Mouse (Mus musculus) left cerebral cortex, adult 9 months (tissue): ENCODE measurements around the gene Prom1.
"Not testable (repeated sequence)": the region's sequence is repeated elsewhere in the genome, so short reads cannot be mapped to it uniquely, and the experiment has no call there.

Experiments used
- DNase-seq, 2 experiments: peaks; one replicate each; pipeline ENCODE4 v3.0.0; 2022; ENCODE audit warnings: low spot score in 2 of 2

Gene Prom1

DNA sequence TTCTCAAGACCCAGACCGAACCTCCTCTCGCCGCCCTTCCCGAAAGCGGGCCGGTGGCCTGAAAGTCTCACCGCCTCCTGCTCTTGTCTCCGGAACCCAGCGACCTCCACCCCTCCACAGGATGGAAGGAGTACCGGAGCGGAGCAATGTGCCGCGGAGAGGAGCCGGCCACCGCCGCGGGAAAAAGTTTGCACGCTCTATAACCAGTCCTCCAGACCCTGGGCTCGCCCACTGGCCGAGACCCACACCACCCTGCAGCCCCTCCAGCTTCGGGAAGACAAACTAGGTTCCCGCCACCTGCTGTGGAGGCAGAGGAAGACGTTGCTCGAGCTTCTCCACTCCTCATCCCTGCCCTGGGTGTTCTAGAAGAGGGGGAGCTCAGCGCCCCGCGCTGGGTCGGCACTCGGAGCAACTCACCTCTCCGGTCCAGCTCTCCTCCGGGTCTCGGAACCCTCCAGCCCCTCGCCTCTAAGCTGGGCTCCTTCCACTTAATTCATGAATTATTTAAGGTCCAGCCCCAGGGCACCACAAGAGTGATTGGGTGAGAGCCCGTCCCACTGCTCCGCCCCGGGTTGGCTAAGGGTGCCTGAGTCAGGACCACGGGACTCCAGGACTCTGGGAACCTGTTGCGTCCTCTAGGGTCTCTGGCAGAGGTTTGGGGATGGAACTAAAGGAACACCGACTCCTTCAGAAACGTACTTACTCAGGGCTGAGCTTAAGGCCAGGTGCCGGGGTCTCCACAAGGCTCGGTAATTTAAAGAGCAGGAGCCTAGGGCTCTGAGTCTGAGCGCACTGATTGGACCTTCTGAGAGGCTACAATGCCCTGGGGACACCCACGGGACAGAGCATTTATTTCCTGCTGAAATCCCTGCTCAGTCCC is at the start of gene Prom1:
TSS of gene Prom1 (minus strand) at position 802 of the 880 bp plus-strand sequence.
- no peak for DNase-seq

DNA sequence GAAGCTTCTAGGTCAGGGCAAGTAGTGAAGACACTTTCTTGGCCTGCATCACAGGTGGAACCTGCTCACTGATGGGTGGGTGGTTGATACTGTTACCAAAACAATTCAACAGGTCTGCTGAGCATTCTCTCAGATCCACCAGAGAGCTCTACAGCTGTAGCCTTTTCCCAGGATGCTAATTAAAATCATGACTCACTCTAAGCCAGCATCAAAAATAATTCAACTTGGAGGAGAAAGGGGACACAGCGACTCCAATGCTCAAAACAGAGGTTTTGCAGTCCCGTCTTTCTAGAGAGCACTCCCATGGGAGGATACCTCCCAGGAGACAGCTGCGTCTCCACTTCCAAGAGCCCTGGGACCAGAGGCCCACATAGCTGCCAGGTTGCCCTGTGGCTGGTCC is 45.9 kb upstream of the Prom1 start:
- DNase-seq, result no peak

DNA sequence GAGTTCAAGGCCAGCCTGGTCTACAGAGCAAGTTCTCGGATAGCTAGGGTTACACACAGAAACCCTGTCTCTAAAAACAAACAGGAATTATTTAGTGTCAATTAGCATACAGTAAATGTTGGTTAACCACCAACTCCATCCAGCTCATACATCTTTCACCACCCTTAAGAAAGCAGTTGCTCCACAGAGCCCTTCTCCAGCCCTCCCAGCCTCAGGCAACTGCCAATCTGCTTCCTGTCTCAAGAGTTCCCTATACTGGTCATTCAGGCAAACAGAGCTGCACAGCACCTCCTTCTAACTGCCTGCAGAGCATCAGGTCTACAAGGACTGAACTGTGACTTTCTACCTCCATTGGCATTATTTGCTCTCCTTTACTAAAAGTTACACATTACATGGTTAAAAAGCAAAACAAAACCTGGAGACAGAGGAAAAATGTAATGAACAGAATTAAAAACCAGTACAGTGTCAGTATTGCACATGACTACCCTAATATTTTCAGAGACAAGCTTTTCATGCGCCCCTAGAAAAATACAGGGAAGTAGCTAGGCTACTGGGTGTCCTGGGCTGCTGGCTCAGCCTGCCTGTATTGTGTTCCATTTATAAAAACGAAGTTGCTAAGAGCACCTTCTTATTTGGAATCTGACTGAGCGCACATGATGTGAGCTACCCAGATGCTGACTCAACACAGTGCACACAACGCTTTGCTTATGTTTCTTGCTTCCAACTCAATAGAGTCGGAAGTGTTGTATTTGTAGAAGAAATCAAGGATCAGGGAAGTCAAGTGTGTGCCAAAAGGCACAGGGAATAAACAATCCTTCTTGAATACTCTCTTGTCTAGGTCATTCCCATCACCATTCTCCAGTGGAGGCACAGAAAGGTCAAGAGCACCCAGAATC is 44.9 kb upstream of the Prom1 start:
- DNase-seq, result no peak

DNA sequence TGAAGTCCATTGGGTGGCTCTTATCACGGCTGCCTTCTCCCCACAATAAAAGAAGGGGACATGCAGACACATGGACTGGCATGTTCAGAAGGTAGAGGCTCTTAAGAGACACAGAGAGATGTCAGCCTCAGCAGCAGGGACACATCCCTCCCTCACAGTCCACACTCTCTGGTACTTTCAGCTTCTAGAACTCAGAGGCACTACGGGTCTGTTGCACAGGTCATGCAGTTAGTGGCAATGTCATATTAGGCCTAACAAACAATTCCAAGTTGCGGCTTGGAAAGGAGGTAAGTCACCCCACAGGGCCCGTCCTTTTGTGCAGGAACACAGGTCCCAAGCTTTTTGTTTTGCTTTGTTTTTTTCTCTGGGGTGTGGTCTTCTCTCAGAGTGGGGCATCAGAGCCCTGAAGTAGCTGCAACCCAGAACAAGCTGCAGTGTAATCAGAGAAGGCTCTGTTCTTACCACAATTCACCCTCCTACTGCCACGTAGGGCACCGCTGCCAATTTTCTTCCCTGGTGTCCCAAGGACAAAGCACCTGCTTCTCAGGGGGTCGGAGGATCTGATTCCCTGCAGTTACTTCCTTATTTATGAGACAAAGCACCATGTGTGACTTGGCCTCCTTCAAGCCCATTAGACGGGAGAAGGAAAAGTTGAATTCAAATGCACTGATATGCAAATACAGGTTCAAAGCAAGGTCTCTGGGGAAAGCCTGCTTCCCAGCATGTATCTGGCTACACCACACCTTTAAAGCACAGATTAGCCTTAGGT is 41.8 kb upstream of the Prom1 start:
- no peak for DNase-seq

DNA sequence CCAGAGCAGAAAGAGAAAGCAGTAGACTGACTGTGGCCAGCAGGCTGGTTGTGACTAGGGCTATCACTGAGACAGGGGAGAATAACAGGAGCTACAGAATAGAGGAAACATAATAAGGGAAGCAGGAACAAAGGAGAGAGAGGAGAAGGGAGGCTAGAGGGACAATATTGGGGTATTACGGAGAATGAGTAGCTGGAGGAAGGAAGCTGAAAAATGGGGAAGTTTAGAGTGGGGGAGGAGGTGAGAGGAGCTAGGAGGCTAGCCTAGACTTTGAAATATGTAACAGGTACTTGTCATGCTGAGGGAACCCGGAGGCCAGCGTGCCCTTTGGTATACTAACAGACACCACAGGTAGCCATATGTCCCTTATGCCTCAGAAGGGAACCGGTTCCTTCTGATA is 25.7 kb upstream of the Prom1 start:
- no peak for DNase-seq

DNA sequence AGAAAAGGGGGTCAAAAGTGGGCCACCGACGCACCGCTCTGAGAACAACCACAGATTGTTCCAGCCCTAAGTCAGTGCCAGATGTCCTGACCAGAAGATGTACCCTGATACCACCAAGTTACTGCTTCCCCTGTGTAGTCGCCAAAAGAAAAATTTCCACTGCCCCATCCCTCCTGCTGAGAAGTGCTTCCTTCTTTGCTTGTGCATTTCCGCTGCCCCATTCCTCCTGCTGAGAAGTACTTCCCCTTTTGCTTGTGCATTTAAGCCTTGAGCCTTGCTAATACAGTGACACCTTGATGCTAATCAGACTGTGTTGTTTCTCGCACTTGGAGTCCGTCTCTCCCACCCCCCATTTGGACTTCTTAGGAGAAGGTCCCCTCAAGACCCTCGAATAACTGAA is 24.7 kb upstream of the Prom1 start:
- DNase-seq, result not testable (repeated sequence)

DNA sequence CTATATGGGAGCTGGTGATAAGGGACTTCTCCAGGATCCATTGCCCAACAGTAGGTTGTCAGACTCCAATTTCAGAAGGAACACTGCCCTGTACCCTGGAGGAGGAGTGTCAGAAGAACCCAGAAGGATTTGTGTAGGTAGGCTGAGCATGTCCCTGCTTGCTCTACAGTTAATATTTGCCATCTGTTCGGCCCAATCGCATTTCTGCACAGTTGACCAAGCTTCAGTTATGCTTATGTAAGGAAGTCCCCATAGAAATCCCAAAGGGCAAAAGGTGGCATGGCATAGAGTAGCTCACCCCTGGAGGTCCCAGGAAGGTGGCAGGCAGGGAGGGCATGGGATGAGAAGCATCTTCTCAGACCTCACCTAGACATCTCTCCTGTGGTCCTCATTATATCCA is 19.6 kb upstream of the Prom1 start:
- no peak for DNase-seq

DNA sequence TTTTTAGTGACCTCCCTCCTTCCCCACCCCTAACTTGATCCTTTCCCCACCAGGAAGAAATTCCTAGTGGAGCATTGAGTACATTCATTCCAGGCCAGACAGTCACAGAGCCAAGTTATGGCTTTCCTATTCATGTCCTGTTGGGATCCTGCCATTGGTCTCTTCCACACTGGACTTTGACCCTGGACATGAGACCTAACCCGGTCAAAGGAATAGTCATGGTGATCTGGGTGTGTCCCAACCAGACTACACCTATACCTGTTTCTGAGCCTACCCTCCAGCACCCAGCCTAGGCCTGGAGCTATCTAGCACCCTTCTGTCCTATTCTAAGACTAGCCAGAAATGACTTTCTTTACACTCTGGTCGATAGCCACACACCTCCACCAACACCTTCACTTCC is 11.3 kb upstream of the Prom1 start:
- DNase-seq, result no peak

DNA sequence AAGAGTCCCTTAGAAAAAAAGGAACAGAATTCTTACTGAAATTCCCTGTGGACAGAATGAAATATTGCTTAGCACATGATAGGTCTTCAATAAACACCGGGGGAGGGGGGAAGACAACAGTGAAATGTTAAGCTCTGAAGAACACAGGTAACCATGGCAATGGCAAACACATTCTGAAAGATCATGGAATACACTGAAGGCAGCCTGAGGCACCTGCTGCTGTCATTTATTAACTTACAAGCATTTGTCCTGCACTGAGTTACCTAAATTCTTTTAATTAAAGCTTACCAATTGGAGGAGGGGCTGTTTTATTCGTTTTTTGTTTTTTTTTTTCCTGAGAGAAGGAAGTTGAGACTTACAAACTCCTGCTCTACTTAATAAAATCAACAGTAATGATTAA is 7.3 kb upstream of the Prom1 start:
- no peak for DNase-seq

DNA sequence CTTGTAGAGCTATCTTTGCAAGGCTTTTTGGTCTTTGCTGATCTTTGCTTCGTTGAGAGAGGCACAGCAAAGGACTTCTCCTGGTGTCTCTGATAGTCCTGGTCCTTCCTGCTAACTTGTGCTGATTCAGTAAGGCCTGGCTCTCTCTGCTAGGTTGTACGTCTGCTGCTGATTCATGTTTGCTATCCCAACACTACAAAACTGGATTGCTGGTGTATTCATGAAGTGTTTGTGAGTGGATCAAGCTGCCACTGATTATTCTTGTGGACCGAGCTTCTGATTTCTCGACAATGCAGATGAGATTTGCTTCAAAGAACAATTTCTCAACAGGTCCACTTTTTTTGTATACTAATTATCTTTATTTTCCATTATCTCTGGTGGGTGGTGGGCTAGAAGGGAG is 6.3 kb upstream of the Prom1 start:
- no peak for DNase-seq

DNA sequence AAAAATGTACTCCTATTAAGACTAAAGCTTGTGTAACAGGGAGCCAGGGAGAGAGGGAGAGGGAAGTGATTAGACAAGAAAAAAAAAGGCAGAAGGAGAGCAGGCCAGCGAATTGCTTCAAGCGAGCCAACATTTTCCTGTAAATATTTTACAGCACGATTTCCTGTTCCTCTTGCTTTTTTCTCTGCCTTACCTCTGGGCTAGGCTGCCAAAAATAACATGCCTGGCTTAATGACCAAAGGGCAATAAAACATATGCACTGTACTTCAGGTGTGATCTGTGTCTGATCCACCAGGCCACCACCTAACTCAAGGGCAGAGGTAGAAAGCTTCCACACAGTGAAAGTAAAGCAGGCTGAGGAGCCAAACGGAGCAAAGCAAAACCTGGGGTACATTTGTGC is 3.4 kb upstream of the Prom1 start:
- no peak for DNase-seq

DNA sequence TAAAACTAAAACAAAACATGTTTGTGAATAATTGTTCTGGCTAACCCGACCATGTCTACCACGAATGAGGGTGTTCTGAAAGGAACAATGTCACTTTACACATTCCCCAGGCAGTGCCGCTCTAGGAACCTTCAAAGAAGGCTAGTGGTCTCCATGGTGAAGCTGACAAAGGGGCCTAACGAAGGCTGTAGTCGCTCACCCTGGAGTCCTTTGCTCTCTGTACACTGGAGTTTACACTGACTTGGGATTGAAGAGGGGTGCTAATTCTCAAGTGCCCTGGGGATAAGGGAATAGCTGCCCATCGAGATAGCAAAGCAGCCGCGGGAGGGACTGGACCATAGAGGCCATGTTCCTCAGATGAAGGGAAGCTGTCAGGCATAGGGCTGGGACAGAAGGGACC is 2.9 kb upstream of the Prom1 start:
- DNase-seq, result no peak

DNA sequence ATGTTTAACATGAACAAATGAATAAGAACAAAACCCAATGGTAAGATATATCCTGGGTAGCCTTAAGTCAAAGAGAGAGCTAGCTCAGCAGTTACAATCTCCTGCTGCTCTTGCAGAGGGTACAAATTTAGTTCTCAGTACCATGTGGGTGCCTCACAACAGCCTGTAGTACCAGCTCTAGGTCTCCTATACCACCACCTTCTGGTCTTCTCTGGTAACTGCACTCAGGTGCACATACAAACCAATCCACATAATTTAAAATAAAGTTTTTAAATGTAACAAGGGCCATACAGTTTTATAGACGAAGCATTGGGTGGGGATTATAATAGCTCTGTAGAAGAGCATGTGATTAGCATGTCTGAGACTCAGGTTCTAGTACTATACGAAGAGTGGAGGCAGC is 2.3 kb upstream of the Prom1 start:
- DNase-seq, result no peak

DNA sequence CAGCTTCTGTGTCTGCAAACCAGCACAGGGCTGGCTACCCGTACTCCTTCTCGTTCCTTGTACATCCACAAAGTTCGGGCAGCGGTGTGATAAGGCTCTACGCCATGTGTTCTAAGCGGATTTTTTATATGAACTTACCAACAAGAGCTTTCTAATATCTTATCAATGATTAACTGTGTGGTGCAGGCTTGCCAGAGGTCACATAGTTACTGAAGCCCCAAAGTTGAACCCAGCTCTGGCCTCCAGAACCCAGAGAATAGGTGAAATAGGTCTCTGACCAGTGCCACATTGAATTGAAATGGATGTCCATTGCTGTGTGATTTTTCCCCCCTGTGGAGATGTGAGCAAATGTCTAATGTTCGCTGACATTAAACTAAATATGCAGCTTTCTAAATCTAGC is 1.3 kb upstream of the Prom1 start:
- DNase-seq, result no peak

DNA sequence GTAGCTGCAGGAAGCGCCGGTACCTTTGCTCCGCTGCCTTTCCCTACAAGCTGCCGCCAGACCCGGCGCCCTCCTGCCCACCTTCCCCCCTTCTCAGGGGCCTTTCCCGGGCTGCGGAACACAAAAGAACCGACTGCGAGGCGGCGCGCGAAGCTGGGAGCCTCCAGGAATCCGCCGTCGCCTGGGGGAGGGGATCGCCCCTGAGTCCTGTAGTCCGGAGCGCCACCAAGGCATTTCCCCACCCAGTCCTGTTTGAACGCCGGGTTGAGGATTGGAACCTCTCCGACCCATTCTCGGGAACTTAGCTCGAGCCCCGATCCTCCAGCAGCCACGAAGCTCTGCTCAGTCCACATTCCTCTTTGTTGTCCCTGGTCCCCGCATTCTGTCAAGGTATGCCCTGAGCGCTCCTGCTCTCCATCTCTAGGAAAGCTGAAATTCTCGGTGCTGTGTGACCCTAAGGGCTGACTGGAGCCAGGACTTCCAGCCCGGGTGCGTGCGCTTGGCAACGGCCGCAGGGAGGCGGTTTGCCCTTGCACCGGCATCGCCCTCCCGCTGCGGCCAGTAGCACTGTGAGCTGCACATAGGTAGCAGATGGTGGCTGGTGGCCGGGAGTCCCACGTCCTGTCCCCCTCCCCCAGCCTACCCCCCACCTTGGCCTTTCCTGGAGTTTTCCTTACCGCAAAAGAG is 1.1 kb downstream of the Prom1 start:
- DNase-seq, result no peak

DNA sequence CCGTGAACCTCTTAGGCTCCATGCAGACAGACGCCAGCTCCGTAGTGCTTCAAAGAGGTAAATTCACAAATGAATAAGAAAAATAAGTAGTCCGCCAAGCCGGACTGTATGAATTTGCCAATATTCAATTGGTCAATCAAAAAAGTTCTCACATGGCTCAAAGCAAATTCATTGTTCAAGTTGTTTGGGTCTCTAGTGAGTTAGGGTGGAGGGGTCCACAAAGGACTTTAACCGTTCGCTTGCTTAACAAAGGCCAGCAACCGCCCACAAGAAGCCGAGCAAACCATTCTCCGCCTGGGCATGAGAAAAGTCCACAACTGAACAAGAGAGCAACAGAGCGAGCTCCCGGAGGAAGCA is 1.7 kb downstream of the Prom1 start:
- DNase-seq, result no peak

DNA sequence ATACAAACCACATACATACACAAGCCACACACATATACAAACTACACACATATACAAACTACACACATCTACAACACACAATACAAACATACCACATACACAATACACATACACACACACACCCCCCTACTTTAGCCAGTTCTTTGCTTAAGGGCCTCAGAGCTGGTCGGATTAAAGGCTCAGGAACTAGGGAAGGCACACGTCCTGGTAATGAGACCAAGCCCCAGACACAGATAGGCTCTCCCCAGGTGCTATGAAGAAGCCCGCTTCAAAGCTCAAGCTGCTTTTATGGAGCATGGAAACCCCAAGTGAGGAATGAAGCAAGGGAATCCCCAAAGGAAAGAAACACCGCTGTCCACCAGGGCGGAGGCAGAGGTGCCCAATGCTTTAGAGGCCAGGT is 4.8 kb downstream of the Prom1 start:
- no peak for DNase-seq

DNA sequence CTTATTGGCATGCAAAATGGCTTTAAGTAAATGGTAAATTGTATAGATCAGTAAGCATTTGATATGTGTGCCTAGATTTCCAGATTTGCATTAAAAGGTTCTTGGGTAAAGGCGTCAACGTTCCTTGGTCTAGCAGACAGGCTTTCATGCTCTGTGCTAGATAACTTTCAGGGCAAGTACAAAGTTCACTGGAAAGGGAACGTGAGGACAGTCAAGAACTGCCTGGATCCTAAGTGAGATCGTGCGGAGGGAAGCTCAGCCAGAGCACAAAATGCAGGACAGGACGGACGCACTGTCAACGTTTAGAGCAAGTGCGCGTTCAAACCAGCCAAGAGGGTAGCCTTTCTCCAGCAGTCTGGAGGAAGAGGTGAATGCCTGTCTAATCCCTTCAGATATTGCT is 5.7 kb downstream of the Prom1 start:
- no peak for DNase-seq

DNA sequence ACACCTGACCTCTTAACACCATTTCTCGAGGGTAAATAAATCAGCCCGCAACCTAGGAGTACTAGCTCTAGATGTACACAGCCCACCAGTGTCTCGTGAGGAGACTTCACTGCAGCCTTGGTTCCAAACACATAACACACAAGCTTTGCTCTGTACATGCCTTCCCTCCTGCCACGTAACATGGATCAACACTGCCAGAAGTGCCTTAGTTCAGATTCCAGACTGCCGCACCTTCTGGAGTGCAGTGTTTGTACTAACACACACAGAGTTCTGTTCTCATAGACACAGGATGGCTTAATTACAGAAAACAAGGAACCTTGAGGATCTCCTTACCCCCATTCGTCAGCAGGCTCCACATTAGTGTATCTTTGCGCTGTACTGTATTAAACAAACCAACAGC is 6.1 kb downstream of the Prom1 start:
- DNase-seq, result no peak

DNA sequence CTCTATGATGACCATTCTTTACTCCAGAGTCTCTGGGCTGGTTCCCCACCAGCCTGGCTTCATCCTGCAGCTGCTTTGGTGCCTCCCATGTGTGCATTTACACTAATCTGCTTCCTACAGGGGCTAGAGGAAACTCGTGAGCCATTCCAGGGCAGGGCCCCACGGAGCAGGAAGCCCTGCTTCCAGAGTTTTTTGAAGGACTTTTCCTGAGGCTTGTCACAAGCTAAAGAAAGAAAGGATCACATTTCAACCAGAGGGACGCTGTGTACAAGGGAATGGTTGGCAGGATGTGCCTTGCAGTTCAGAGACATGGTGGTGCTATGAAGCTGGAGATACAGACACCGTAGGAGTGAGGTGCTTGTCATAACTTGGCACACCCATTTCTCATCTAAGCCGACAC is 14.8 kb downstream of the Prom1 start:
- no peak for DNase-seq

DNA sequence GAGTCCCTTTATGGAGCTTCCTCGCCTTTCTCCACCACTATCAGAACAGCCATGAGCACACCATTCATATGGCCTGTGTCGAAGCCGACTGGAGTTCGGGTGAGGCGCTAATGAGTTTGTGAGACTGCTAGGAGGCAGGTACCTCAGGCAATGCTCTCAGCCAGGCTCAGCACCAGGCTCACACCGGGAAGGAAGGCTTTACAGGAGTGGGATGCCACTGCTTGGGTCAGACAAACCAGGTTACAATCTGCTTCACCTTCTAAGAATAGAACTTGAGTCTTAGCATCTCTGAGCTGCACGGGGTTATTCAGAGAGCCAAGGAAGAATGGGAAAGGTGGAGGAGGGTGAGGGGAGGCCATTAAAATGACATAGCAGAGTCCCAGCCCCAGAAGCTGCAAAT is 16.0 kb downstream of the Prom1 start:
- DNase-seq, result no peak

DNA sequence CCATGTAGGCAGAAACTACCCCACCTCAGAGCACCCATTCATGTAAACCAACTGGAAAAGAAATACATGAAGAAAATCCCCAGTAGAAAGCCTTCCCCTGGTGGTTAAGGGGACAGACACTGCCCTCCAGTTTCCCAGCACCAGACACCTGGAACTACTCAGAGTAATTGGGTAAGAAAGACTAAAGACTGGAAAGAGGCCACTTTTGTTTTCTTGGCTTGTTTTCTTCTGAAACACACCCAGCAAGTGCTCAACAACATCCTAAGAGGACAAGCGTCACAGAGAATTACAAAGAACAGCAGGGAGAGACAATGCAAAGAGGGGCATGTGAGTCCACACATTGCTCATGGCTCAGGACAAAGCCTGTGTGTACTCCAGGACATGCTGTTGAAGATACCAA is 20.7 kb downstream of the Prom1 start:
- DNase-seq, result no peak
